Mouse (Mus musculus) gastrocnemius, postnatal 4 days (tissue): ENCODE measurements around the gene Mbtps2. TPM values are rescaled to one million over a fixed set of nuclear protein-coding genes. Genes with fewer than 3 reads are reported as not detected.
A peak's percentile ranks its signal among the peaks of the same experiment; 100 is the strongest.

Experiments
- DNase-seq, 2 experiments: peaks; one replicate each; pipeline ENCODE4 v3.0.0; 2021 to 2022; ENCODE audit warnings: low spot score in 2 of 2, mixed read lengths in 2 of 2
- total RNA-seq, 2 experiments: library from RNA; stranded (reverse); gene quantifications; 2 replicates each; pipeline ENCODE4 v1.2.3; 2021

Gene Mbtps2
- total RNA-seq, 2 experiments from 2014 or later: 17.0 to 18.4 TPM

GRCm38 (mm10) chrX:157506400-157506799, 92.1 kb downstream of the Mbtps2 start:
- no peak for DNase-seq

- no peak for DNase-seq
These were observed 94.0 kb downstream of the Mbtps2 start for GRCm38 (mm10) chrX:157504506-157504905.

- DNase-seq: no peak
These were observed 96.6 kb downstream of the Mbtps2 start for GRCm38 (mm10) chrX:157501871-157502270.

GRCm38 (mm10) chrX:157500004-157500403, 98.5 kb downstream of the Mbtps2 start:
- DNase-seq: no peak

GRCm38 (mm10) chrX:157493159-157493558, 105.4 kb downstream of the Mbtps2 start:
- DNase-seq: no peak

- peak; percentile 26 to 58 for DNase-seq
These were observed 106.4 kb downstream of the Mbtps2 start, which contains the start of gene Sms for GRCm38 (mm10) chrX:157491944-157492726. Gene Sms (minus strand): TSS chrX:157492287.

- peak; percentile 20 to 24 for DNase-seq
These were observed 107.2 kb downstream of the Mbtps2 start for GRCm38 (mm10) chrX:157491145-157491935.

GRCm38 (mm10) chrX:157490769-157491144, 107.8 kb downstream of the Mbtps2 start:
- DNase-seq: no peak

- no peak for DNase-seq
These were observed 108.4 kb downstream of the Mbtps2 start for GRCm38 (mm10) chrX:157489871-157490721.

- no peak for DNase-seq
These were observed 109.7 kb downstream of the Mbtps2 start for GRCm38 (mm10) chrX:157488831-157489230.

GRCm38 (mm10) chrX:157486765-157487164, 111.8 kb downstream of the Mbtps2 start:
- DNase-seq: no peak

Other genes with a start within 250 kb of the Mbtps2 start
- gene Phex, start 183.4 kb downstream of the Mbtps2 start, total RNA-seq: 1 to 10 TPM; 1.5 to 1.6 TPM
- 10 to 100 TPM; 45.6 to 72.1 TPM for gene Sms, start 106.4 kb downstream of the Mbtps2 start, total RNA-seq
- under 1 TPM in 1 of 2 experiments, not detected in 1; 0.10 TPM for gene Yy2, start 29.7 kb downstream of the Mbtps2 start, total RNA-seq
- 100 to 1,000 TPM; 577 to 589 TPM for gene Smpx, start 100.2 kb upstream of the Mbtps2 start, total RNA-seq
- gene Klhl34, start 219.7 kb upstream of the Mbtps2 start, total RNA-seq: 1 to 10 TPM; 2.6 to 2.7 TPM